Mouse (Mus musculus) limb, embryonic 14.5 days (tissue): ENCODE measurements at regions not wholly inside any gene's neighbourhood (a gene's known extent, or its start where the extent isn't known, plus 50 kb on each side); places are given as distances from the start of the nearest gene placed in this dataset.

Experiments
- ATAC-seq: fragments of 200-750 bp; cut with Nextera tagmentation; 2 replicates; pipeline ENCODE4 v1.8.0; 2017; ENCODE audit warnings: low read depth, moderate number of reproducible peaks, moderate TSS enrichment; ENCODE audit not compliant: low FRiP score
- DNase-seq: peaks from one replicate; pipeline ENCODE4 v3.0.0-alpha.2; 2015; ENCODE audit warnings: low spot score
- H3K27ac ChIP-seq: fragments of 300-500 bp; sonication (generic); replicated peaks from 2 replicates; pipeline ENCODE4 v1.5.1; 2014; ENCODE audit warnings: low read depth, mild to moderate bottlenecking, low read length, moderate library complexity, mixed read lengths
- H3K27me3 ChIP-seq: fragments of 300-500 bp; sonication (generic); 2 replicates; pipeline ENCODE4 v1.6.1; 2014; ENCODE audit warnings: low read length, mixed read lengths; ENCODE audit not compliant: control insufficient read depth, insufficient read depth
- H3K36me3 ChIP-seq: fragments of 300-500 bp; sonication (generic); 2 replicates; pipeline ENCODE4 v1.6.1; 2014; ENCODE audit warnings: mild to moderate bottlenecking, low read length, moderate library complexity, mixed read lengths; ENCODE audit not compliant: control insufficient read depth, insufficient read depth
- H3K4me1 ChIP-seq: fragments of 300-500 bp; sonication (generic); 2 replicates; pipeline ENCODE4 v1.6.1; 2014; ENCODE audit warnings: antibody characterized with exemption, low read length, mixed read lengths; ENCODE audit not compliant: control insufficient read depth, insufficient read depth
- H3K4me2 ChIP-seq: fragments of 300-500 bp; sonication (generic); replicated peaks from 2 replicates; pipeline ENCODE4 v1.6.1; 2014; ENCODE audit warnings: low read depth, mild to moderate bottlenecking, low read length, moderate library complexity; ENCODE audit not compliant: severe bottlenecking
- H3K4me3 ChIP-seq: fragments of 300-500 bp; sonication (generic); replicated peaks from 2 replicates; pipeline ENCODE4 v1.5.1; 2014; ENCODE audit warnings: low read length
- H3K9ac ChIP-seq: fragments of 300-500 bp; sonication (generic); 2 replicates; pipeline ENCODE4 v1.6.1; 2014; ENCODE audit warnings: mild to moderate bottlenecking, low read depth, low read length, moderate library complexity; ENCODE audit not compliant: severe bottlenecking
- H3K9me3 ChIP-seq: fragments of 300-500 bp; sonication (generic); 2 replicates; pipeline ENCODE4 v1.6.1; 2016; ENCODE audit warnings: low read length; ENCODE audit not compliant: control insufficient read depth
- POLR2A ChIP-seq: fragments of 200-500 bp; IDR thresholded peaks from 2 replicates; pipeline ENCODE4 v1.8.0; 2012; ENCODE audit warnings: inconsistent platforms, mild to moderate bottlenecking, moderate library complexity, borderline replicate concordance; ENCODE audit not compliant: insufficient read depth, insufficient read length; ENCODE audit errors: extremely low read depth
- WGBS: fragments of 180-500 bp; shearing (Covaris S2); extraction: QIAGEN DNeasy Blood & Tissue Kit; methylation state at CpG from one replicate; pipeline ENCODE4 v1.1.7; 2014; 5-methylcytosine and 5-hydroxymethylcytosine counted together

DNA sequence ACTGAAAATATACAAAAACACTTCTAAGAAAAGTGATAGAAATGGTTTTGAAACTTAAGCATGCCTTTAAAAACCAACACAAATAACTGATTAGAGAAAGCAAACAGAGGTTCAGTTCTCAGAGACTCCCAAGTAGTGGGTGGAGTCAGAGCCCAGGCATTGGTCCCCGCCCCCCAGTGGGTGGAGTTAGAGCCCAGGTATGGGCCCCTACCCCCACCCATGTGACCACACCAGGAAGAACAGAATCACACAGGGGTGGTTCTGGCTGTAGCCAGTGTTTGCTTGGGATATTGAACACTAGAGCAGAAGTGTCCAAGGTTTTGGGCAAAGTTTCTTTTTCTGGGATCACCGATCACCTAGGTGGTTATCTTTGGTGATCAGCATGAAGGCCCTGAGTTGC is 64.8 kb upstream of the Atrnl1 start:
- TF ChIP-seq POLR2A = no peak
- 65% methylated on average over 2 of the region's 2 CpGs for WGBS
- no peak for DNase-seq

DNA sequence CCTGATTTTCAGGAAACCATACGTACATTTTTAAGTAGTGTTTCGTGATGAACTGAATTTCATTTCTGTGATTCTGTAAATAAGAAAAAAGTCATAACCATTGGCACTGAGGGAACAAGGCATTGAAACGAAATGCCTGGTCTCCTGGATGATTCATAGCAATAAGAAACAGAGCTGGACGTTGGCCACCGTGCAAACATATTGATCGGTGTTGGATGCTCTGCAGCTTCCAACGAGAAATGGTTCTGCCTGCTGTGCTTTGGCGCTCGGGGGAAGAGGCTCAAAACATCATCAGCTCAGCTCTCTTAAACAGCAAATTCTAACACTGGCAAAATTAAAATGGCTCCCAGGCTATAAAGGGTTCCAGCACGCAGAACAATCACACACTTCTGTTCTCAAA is 64.3 kb upstream of the Atrnl1 start:
- Histone ChIP-seq H3K27ac (no peak overlapping the region), H3K36me3 (no peaks in the 10 kb centered on the region), H3K9me3 (no peaks in the 10 kb centered on the region), H3K4me2 (no peak overlapping the region), H3K4me3 (no peak overlapping the region), H3K9ac (no peak overlapping the region), H3K4me1 (peaks cover 5% of the 10 kb centered on the region), H3K27me3 (no peaks in the 10 kb centered on the region)
- DNase-seq (no peak), ATAC-seq (no peak)
- WGBS = 76% methylated on average over 10 of the region's 10 CpGs
- no peak for TF ChIP-seq POLR2A

More for the DNA sequence above, 64.8 kb upstream of the Atrnl1 start:
- Histone ChIP-seq H3K9ac (no peak overlapping the region), H3K4me1 (peaks cover 5% of the 10 kb centered on the region), H3K4me3 (no peak overlapping the region), H3K27me3 (no peaks in the 10 kb centered on the region), H3K36me3 (no peaks in the 10 kb centered on the region), H3K9me3 (no peaks in the 10 kb centered on the region), H3K27ac (no peak overlapping the region), H3K4me2 (no peak overlapping the region)
- no peak for ATAC-seq

DNA sequence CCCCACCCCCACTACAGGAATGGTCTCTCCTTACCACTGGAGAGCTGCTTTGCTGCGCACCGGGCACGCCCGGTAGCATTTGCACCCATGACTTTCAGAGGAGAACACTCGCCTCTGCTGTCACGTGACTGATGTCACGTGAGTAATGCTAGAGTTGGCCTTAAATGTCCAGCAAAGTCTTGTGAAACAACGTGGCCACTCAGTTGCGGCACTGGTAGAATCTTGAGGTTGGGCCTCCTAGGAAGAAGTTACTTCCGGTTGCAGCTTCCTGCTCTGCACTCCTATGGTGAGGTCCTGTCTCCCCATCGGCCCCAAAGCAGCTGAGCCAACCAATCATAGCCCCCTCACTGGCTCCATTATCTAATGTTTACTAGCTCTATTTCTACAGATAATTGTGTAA is 62.7 kb upstream of the Atrnl1 start:
- no peak for ATAC-seq
- H3K9ac ChIP-seq = no peak overlapping the region

DNA sequence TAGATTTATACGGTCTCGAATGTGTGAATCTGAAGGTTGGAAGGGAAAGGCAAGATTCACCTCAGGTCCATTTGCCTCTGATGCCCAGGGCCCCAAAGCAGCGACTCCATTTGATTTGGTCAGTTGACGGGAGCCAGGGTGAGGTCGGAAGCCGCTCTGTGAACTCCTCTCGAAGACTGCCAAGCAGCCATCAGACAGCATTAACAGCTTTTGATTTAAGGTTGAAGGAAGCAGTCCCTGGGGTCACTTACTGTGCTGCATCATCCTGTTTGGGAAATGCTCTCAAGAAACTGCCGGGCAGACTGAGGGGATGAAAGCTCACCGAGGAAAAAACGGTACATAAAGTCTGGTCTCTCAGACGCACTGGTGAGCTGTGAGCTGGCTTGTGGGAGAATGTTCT is 62.2 kb upstream of the Atrnl1 start:
- Histone ChIP-seq H3K4me2 (no peak overlapping the region), H3K4me1 (peaks cover 5% of the 10 kb centered on the region), H3K36me3 (no peaks in the 10 kb centered on the region), H3K9ac (no peak overlapping the region), H3K27ac (no peak overlapping the region), H3K4me3 (no peak overlapping the region), H3K9me3 (no peaks in the 10 kb centered on the region), H3K27me3 (no peaks in the 10 kb centered on the region)
- TF ChIP-seq POLR2A = no peak
- DNase-seq (no peak), ATAC-seq (no peak)
- WGBS = 74% methylated on average over 11 of the region's 11 CpGs

More for the DNA sequence above, 62.7 kb upstream of the Atrnl1 start:
- no peak for DNase-seq
- H3K4me3 ChIP-seq = no peak overlapping the region
- H3K9me3 ChIP-seq = no peaks in the 10 kb centered on the region
- no peaks in the 10 kb centered on the region for H3K36me3 ChIP-seq
- WGBS = 95% methylated on average over 11 of the region's 11 CpGs
- no peak for TF ChIP-seq POLR2A
- H3K4me2 ChIP-seq = no peak overlapping the region
- H3K27me3 ChIP-seq = no peaks in the 10 kb centered on the region
- peaks cover 5% of the 10 kb centered on the region for H3K4me1 ChIP-seq
- H3K27ac ChIP-seq = no peak overlapping the region

DNA sequence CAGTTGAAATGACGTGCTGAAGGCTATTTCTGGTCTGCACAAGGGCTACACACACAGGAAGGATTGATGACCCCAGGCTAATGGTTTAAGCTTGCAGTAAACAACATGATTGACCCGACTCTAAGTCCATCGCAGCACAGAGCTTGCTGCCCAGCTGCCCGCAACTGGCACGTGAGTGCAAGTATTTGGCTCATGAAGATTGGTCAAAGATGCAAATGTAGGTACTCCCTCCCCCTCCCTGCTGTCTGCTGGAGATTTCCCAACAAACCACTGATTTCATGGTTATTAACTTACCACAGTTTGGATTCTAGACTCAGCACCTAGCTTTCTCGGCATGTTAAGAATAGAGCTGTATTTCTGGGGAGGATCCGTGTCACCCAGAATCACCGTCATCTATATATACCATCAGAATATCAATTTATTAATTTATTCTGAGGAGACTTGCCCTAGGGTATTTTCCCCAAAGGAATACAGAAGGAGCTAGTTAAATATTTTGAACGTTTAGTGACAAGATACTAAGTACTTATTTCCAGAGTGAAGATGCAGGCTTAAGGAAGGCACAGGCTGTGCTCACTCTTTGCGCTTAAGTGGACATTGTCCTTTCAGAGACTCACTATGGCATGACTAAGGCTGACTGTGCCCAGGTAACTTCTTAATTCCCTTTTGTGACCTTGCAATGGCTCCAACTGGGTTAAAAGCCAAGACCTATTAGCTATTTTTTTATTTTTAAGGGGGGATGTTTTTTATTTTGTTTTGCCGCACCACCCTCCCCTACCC is 57.7 kb upstream of the Atrnl1 start:
- TF ChIP-seq POLR2A = no peak
- H3K4me1 ChIP-seq = no peaks in the 10 kb centered on the region

More for the DNA sequence above, 57.7 kb upstream of the Atrnl1 start:
- 61% methylated on average over 11 of the region's 11 CpGs for WGBS
- Histone ChIP-seq H3K4me3 (no peak overlapping the region), H3K27ac (no peak overlapping the region), H3K9ac (no peak overlapping the region), H3K9me3 (no peaks in the 10 kb centered on the region; the same call in 1 of the 2 replicates), H3K36me3 (no peaks in the 10 kb centered on the region), H3K4me2 (no peak overlapping the region), H3K27me3 (no peaks in the 10 kb centered on the region)
- no peak for DNase-seq
- ATAC-seq = no peak
